Mouse (Mus musculus): ENCODE results near the gene Plk1.

DNA sequence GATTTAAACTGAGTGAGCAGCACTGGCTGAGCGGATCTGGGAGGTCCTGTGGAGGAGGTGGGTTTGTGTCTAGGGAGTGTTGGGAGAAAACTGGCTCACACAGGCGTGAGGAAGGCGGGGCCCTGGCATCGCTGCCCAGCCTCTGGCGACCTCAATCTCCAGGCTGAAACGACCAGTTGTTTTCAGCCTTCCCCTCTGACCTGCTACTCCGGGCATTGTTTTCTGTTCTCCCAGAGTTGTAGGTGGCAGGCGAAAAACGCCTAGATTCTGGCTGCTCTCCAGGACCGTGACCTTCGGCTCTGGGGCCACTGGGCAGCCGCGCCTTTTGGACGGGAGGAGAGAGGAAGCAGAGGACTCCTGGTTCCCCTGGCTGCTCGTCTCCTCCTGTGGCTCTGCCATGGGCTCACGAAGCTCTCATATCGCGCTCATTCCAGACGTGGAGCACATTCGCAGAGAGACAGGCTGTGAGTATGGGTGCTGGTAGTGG, 60.1 kb downstream of the Plk1 start, which contains the start of gene Chp2:
- TF ChIP-seq MYOG (IDR thresholded peaks at IDR 0.05; ENCODE audit: control insufficient read depth, extremely low read depth, insufficient read length): no peak
- no peak for TF ChIP-seq CTCF (IDR thresholded peaks at IDR 0.05; ENCODE audit: control insufficient read depth, insufficient read depth, insufficient read length)

Measured in C2C12 (cell line).